Mouse (Mus musculus): ENCODE data around the gene Sbno2. TPM values are rescaled to one million over a fixed set of nuclear protein-coding genes. Genes with fewer than 3 reads are reported as not detected.

The Sbno2 gene
- total RNA-seq (2017): 26.4 and 32.1 TPM in 2 replicates

DNA sequence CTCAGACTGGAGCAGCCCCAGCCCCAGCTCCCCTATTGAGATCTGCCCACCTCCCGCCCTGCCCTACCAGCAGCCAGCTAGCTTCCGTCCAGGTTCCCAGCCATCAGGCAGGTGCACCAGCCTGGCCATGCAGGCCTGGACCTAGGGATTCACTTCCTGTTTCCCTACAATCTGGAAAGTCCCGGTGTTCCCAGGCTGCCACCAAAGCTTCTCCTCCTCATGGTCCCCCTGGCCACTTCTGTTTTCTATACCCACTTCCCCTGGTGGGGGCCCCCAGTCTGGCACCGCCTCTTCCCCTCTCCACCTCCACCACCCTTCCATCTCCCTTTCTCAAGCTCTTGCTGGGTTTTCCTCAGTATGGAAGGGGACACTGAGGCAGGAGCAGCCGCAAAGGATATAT, at the start of gene Sbno2:
Gene Sbno2 (minus strand): TSS at position 112 of the 400 bp plus-strand sequence.
- ATAC-seq (replicated peaks in 1 of 2; ENCODE audit: insufficient read depth in 1 of 2, low FRiP score in 2 of 2, low TSS enrichment in 1 of 2, low read depth in 1 of 2, poor library complexity in 2 of 2, severe bottlenecking in 2 of 2): peak; percentile 50 to 73

DNA sequence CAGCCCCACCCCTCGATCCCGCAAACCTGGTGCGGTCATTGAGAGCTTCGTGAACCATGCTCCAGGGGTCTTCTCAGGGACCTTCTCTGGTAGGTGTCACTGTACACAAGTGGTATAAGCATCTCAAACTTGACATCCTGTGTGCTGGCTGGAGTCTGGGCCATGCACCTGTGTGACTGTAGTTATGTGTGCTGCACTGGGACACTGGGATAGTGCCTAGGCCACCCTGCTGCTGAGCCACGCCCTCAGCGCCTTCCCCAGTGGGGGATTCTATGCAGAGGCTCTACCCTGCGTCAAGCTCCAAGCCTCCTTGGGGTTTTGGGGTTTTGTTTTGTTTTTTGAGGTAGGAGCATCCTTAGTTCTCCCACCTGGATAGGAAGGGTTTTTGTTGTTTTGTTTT, 49.0 kb upstream of the Sbno2 start:
- no peak for ATAC-seq (replicated peaks in 1 of 2; ENCODE audit: insufficient read depth in 1 of 2, low FRiP score in 2 of 2, low TSS enrichment in 1 of 2, low read depth in 1 of 2, poor library complexity in 2 of 2, severe bottlenecking in 2 of 2)

DNA sequence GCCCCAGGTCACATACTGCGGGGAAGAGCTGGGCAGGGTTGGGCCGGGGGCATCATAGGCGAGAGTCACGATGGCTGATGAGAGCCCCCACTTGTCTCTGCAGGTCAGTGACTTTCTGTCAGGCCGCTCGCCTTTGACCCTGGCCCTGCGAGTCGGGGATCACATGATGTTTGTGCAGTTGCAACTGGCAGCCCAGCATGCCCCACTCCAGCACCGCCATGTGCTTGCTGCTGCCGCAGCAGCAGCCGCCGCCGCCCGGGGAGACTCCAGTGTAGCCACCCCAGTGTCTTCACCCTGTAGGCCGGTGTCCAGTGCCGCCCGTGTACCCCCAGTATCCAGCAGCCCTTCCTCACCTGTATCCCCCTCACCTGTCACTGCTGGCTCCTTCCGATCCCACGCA, 48.3 kb upstream of the Sbno2 start:
- no peak for ATAC-seq (replicated peaks in 1 of 2; ENCODE audit: insufficient read depth in 1 of 2, low FRiP score in 2 of 2, low TSS enrichment in 1 of 2, low read depth in 1 of 2, poor library complexity in 2 of 2, severe bottlenecking in 2 of 2)

DNA sequence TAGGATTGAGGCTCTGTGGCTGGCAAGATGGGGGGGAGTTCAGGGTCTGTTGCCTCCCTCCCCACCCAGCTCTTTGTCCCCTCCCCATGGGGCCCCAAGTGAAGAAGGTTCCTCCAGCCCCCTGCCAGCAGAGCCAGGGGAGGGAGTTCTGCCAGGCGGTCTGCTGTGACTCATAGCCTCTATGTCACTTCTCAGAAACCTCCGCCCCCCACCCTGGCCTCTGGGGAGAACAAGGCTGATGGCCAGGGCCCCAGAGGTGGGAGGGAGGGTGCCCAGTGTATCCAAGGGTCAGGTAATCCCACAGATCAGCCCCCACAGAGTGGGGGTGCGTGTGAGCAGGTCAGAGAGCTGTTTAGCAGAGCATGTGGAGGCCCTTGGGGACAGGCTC, 47.5 kb upstream of the Sbno2 start:
- no peak for ATAC-seq (replicated peaks in 1 of 2; ENCODE audit: insufficient read depth in 1 of 2, low FRiP score in 2 of 2, low TSS enrichment in 1 of 2, low read depth in 1 of 2, poor library complexity in 2 of 2, severe bottlenecking in 2 of 2)

DNA sequence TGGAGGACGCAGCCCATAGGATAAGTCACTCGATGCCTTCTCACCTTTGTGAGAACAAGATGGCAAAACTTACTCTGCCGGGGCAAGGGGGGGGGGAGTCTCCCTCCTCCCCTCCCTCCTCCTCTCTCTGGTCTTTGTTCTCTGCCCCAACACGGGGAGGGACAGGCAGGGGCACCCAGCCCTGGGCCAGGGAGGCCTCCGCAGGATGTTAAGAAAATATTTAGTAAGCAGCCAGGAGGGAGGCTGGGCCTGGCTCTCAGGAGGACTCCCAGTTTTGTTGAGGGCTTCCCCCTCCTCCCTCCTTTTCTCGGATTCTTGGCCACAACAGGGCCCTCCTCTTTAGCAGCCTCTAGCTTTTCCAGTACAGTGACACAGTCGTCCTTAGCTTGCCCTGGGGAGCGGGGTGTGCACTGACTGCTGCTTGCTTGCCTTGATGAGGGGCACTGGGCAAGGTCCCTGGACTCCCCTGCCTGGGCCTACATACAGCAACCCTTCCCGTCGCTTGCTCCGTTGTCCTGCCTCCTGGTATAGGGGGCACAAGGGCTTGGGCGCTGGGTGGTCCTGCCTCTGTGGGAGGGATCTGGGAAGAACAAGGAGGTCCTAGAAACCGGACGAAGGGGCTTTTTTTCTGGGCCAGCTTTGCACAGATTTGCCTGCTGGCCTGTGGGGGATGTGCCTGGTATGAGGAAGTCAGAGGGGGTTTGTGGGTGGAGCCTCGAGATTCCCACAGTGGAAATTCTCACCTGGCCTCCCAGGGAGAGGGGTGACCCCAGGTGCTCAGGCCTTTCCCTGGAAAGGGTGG, 46.9 kb upstream of the Sbno2 start:
- ATAC-seq (replicated peaks in 1 of 2; ENCODE audit: insufficient read depth in 1 of 2, low FRiP score in 2 of 2, low TSS enrichment in 1 of 2, low read depth in 1 of 2, poor library complexity in 2 of 2, severe bottlenecking in 2 of 2): no peak

DNA sequence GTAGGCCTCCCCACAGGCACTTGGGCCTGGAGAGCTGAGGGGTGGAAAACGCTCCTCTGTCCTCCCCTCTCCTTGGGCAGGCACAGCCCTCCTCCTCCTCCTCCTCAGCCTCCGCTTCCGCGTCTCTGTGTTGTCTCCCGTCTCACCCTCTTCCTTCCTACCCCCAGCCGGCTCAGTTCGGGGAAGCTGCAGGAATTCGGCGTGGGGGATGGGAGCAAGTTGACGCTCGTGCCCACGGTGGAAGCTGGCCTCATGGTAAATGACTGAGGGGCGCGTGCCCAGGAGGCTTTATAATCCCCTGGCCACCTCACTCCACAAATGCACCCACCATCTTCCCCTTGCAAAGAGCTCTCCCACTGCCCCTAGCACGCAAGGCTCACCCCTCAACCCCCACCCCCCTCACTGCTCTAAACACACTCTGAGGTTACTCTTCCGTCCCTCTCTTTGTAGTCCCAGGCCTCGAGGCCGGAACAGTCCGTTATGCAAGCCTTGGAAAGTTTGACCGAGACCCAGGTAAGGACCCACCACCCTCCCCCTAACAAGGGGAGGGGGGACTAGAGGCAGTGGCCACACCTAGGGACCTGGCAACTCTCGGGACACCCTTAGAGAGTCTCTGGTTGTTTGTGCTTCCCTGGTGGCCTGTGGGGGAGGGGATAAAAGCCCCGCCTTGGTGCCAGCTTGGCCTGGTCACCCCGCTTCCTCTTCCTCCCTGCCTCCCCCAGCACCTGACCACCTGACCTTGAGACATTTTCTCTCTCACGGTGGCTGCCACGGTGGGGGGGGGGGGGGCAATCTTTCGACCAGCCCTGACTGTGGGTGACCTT, 46.1 kb upstream of the Sbno2 start:
- no peak for ATAC-seq (replicated peaks in 1 of 2; ENCODE audit: insufficient read depth in 1 of 2, low FRiP score in 2 of 2, low TSS enrichment in 1 of 2, low read depth in 1 of 2, poor library complexity in 2 of 2, severe bottlenecking in 2 of 2)

DNA sequence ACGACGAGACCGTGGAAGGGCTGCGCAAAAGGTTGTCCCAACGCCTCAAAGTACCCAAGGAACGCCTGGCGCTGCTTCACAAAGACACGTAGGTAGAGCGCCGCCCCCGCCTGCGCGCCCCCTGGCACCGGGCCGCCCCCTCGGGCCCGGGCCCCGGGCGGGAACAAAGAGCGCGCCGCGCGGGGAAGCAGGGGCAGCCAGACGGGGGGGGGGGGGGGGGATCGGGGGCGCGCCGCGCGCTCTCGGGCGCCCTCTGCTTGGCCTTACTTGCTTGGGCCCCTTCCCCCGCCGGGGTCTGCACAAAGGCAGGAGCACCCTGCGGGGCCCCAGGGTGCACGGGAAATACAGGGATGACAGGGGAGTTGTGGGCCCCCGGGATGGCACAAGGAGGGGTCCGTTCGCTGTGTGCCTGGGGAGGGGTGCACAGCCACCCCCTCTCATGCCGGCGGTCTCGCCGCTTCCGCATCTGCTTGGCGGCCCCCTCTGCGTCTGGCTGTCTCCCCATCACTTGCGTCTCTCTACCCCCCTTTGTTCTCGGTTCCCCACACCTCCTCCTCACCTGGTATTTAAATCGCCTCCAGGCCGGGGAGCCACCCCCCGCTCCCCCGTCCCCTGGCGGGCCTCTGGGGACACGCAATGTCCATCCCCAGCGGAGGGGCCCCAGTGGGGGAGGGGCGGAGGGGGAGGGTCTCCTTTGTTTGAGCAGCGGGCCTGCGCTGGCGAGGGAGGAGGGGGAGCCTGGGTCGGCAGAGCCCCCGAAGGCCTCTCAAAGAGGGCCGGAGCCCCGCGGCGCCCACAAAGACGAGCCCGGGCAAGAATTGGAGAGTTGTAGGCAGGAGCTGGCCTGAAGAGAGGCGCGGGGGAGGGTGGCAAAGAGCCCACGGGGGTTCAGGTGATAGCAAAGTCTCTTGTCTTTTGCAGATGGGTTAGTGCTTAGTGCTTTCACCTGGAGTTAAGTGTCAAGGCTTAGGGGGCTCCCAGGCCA, 45.1 kb upstream of the Sbno2 start:
- no peak for ATAC-seq (replicated peaks in 1 of 2; ENCODE audit: insufficient read depth in 1 of 2, low FRiP score in 2 of 2, low TSS enrichment in 1 of 2, low read depth in 1 of 2, poor library complexity in 2 of 2, severe bottlenecking in 2 of 2)

DNA sequence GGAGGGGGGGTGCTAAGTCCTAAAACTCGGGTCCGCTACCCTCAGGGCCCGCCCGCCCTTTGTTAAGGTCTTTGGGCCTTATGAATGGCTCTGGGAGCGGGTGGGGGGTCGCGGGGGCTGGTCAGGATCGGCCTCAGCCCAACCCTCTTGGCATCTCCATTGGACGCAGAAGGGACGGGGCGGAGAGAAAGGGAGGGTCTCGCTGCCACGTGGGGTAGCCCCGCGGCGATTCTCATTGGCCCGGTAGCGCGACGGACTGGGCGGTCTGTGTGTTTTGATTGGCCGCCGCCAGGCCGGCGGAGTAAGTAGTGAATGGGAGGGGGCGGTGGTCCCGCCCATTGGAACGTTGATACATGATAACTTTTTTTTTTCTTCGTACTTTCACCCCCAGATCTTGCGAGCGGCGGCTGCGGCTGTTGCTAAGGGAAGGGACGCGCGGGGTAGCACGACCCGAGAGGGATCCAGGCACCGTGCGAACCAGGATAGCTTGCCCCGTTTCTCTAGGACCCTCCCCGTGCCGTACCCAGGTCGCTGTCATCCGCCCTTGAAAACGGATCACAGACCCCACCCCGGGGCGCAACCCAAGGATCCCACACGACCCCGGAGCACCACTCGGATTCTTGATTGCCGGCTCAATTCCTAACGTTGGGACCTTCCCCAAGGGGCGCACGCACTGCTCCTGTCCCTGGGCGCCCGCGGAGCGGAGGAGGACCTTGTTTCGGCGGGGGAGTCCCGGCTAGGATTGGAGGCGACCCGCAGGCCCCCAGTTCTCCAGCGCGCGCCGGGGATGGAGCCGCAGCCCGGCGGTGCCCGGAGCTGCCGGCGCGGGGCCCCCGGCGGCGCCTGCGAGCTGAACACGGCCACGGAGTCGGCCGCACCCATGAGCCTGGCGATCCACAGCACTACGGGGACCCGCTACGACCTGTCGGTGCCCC, 44.2 kb upstream of the Sbno2 start:
- ATAC-seq (replicated peaks in 1 of 2; ENCODE audit: insufficient read depth in 1 of 2, low FRiP score in 2 of 2, low TSS enrichment in 1 of 2, low read depth in 1 of 2, poor library complexity in 2 of 2, severe bottlenecking in 2 of 2): peak; percentile 68

DNA sequence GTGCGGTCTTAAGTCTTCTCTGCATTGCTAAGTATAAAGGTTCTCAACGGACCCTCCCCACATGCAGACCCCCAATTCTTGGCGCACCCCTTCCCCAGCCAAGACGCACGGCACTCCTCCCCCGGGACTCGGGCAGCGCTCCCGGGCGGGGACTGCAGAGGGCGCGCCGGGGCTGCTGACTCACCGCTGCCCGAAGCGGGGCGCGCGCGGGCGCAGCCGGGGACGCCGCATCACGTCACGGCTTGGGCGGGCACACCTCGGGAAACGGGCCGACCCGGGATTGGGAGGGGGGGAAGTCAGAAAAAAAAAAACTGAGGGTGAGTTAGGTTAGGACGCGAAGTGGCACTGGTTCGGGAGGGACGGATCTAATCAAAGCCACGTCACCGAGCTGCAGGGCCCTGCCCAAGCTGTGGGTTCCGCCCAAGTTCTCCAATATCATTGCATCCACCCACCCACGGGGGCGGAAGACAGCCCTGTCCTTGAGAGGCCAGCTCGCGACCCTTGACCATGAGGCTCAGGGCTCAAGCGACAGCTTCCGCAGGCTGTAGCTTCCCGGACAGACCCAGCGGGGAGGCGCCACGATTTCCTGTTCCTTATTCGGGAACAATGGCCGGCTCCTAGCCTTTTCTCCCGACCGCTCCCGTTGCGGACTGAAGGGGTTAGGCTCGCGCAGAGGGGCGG, 43.4 kb upstream of the Sbno2 start:
- peak; percentile 12 to 38; a peak in 2 of 4 replicates for ATAC-seq (replicated peaks in 1 of 2; ENCODE audit: insufficient read depth in 1 of 2, low FRiP score in 2 of 2, low TSS enrichment in 1 of 2, low read depth in 1 of 2, poor library complexity in 2 of 2, severe bottlenecking in 2 of 2)

DNA sequence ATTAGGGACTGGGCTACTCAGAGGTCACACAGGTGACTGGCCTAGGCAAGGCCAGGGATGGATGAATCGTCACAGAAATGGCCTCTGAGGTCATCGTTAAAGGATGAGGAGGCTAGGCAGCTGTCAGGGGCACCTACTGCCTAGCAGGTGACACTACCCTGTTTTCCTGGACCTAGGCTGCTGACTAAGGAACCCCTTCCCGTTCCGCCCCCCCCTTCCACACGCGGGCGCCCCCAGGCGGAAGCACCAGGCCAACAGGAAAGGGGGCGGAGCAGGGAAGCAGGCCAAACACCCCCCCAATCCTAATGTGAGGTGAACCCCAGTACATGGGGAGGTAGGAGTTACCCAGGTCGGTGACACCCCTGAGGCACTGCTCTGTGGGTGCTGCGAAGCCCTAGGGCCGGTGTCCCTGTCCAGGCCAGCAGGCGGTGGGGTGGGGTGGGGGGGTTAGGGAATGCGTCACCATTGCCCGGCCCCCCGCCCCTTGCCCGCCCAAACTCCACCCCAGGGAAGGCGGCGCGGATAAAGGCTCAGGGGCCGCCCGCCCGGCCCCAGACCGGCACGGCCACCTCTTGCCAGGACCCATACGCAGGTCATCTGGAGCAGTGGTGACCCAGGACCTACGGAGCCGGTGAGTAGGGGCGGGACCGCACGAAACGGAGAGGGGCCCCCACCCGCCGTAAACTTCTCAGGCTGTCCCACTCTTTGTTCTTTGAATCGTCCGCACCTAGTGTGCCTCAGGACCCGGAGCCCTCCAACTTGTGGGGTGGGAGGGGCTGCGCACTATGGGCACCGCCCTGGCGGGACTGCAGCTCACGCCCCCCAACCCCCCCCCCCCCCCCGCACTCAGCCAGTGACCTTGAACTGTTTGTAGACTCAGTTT, 42.6 kb upstream of the Sbno2 start, which contains the start of gene Midn:
Gene Midn (plus strand): TSS at position 554 of the 883 bp plus-strand sequence.
- peak; percentile 3 to 13; a peak in 3 of 4 replicates for ATAC-seq (replicated peaks in 1 of 2; ENCODE audit: insufficient read depth in 1 of 2, low FRiP score in 2 of 2, low TSS enrichment in 1 of 2, low read depth in 1 of 2, poor library complexity in 2 of 2, severe bottlenecking in 2 of 2)

DNA sequence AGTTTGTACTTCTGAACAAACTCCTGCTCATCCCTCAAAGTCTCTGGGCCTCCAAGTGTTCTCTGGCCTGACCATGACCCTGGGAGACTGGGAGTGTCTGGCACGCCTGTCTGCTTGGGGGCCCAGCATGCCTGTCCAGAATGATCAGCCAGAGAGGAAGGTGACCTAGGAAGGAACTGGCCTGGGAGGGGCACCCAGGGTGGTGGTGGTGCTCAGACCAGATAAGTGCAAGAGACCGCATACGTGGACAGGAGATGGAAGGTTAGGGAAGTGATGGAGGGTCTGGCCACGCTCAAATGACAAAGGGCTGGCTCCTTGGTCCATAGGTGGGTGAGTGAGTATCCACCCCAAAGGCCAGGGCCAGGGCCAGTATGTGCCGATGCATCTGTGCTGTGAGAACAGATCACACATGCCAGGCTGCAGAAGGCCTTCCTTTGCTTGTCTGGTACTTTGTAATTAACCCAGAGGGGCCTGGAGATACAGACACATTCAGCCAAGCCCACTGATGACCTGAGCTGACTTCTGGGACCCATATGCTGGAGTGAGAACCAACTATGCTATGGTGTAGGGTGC, 41.9 kb upstream of the Sbno2 start:
- no peak for ATAC-seq (replicated peaks in 1 of 2; ENCODE audit: insufficient read depth in 1 of 2, low FRiP score in 2 of 2, low TSS enrichment in 1 of 2, low read depth in 1 of 2, poor library complexity in 2 of 2, severe bottlenecking in 2 of 2)

DNA sequence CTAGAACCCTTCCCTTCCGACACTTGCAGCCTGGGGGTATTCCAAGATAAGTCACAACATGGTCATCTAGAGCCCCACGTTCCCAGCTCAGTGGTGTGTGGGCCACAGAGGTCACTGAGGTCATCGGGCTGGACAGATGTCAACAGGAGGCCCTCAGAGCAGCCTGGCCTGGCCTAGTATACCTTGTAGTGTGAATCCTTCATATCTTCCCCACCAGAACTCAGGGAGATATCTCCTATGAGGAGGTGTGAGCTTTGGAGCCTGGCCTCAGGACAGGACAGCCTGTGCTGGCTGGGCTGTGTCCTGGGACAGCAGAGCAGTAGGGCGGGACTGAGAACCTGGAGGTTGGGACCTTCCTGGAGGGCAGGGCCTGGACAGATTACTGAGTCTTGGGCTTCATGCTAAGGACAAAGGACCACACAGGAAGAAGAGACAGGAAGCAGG, 41.2 kb upstream of the Sbno2 start:
- ATAC-seq (replicated peaks in 1 of 2; ENCODE audit: insufficient read depth in 1 of 2, low FRiP score in 2 of 2, low TSS enrichment in 1 of 2, low read depth in 1 of 2, poor library complexity in 2 of 2, severe bottlenecking in 2 of 2): no peak

DNA sequence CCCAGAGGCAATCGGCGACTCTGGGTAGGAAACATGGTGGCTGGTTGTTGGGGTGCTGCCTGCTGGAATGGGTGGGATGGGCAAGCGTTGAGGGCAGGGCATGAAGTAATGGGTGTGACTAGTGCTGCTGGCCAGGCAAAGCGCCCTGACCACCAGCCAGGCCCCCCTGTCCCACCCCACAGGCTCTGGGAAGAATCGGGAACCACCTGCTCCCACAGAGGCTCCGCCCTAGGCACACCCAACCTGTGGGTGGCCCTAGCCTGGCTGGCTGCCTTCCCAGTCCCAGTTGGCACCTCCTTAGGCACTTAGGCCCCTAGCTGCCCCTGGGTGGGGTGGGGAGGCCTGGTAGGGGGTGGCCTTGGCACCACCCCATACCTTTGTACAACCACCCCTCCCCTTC, 40.5 kb upstream of the Sbno2 start:
- no peak for ATAC-seq (replicated peaks in 1 of 2; ENCODE audit: insufficient read depth in 1 of 2, low FRiP score in 2 of 2, low TSS enrichment in 1 of 2, low read depth in 1 of 2, poor library complexity in 2 of 2, severe bottlenecking in 2 of 2)

DNA sequence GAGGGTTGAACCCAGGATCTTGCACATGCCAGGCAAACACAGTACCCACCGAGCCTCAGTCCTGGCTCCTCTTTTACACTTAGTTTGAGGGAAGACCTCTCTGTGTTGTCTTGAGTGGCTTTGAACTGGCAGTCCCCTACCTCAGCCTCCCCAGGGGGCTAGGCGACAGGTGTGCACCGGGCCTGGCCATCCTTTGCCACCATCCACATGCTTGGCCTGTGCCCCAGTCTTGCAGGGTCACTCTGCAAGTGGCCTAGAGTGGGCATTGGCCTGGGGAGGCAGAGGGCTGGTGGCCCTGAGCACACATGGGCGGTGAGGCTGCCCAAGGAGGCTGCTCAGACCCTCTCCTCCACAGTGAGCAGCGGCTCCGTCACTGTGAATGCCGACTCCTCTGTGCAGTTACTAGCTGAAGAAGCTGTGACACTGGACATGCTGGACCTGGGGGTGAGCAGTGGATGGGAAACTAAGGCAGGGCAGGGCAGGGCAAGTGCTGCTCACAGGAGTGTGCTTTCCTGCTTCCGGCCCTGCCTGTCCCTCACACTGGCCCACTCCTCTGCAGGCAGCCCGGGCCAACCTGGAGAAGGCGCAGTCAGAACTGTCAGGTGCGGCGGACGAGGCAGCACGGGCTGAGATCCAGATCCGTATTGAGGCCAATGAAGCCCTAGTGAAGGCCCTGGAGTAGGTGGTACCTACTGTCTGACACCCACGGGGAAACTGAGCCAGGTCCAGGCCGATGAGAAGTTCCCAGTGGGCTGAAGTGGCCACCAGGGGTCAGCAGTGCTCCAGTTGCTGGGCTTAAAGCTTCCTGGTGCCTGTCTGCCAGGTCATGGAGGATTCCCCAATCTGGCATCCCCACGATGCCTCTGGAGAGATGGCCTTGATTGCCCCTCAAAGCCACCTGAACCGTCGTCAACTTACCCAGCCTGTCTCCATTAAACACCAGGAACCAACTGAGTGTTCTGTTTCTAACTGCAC, 39.8 kb upstream of the Sbno2 start:
- ATAC-seq (replicated peaks in 1 of 2; ENCODE audit: insufficient read depth in 1 of 2, low FRiP score in 2 of 2, low TSS enrichment in 1 of 2, low read depth in 1 of 2, poor library complexity in 2 of 2, severe bottlenecking in 2 of 2): no peak
